Mouse (Mus musculus) ES-Bruce4 (cell line): ENCODE results near the gene Soat1. TPM values are rescaled to one million over a fixed set of nuclear protein-coding genes. Genes with fewer than 3 reads are reported as not detected.

ENCODE experiments used
- H3K27ac ChIP-seq: 2 replicates; pipeline ENCODE4 v1.5.1; 2012; ENCODE audit warnings: low read length, inconsistent platforms; ENCODE audit not compliant: insufficient read depth
- H3K27me3 ChIP-seq: 2 replicates; pipeline ENCODE4 v1.6.1; 2012; ENCODE audit warnings: mild to moderate bottlenecking, low read length, inconsistent platforms; ENCODE audit not compliant: control insufficient read depth, poor library complexity, insufficient read depth, severe bottlenecking
- H3K36me3 ChIP-seq: 2 replicates; pipeline ENCODE4 v1.6.1; 2012; ENCODE audit warnings: inconsistent platforms, mild to moderate bottlenecking, low read length, moderate library complexity; ENCODE audit not compliant: control insufficient read depth, poor library complexity, insufficient read depth, severe bottlenecking
- H3K4me1 ChIP-seq: one replicate; pipeline ENCODE4 v1.8.1; 2011; ENCODE audit warnings: low read length; ENCODE audit not compliant: control insufficient read depth, insufficient read depth
- H3K4me3 ChIP-seq: 2 replicates; pipeline ENCODE4 v1.5.1; 2011; ENCODE audit warnings: low read depth, mild to moderate bottlenecking, low read length
- H3K9ac ChIP-seq: 2 replicates; pipeline ENCODE4 v1.6.1; 2012; ENCODE audit warnings: low read depth, mild to moderate bottlenecking, inconsistent platforms; ENCODE audit not compliant: poor library complexity, severe bottlenecking
- H3K9me3 ChIP-seq: replicated peaks from 2 replicates; pipeline ENCODE4 v1.6.1; 2012; ENCODE audit warnings: mild to moderate bottlenecking, low read length, inconsistent platforms; ENCODE audit not compliant: control insufficient read depth, poor library complexity, insufficient read depth, severe bottlenecking
- CTCF ChIP-seq: IDR thresholded peaks from one replicate; pipeline ENCODE4 v1.8.1; 2011; ENCODE audit warnings: low read depth, low read length
- EP300 ChIP-seq: IDR thresholded peaks from 2 replicates; pipeline ENCODE4 v1.6.1; 2011; ENCODE audit warnings: low read depth, low read length; ENCODE audit not compliant: insufficient read depth
- POLR2A ChIP-seq: IDR thresholded peaks from one replicate; pipeline ENCODE4 v1.8.1; 2011; ENCODE audit warnings: low read length; ENCODE audit not compliant: insufficient read depth
- polyA plus RNA-seq: library from polyadenylated mRNA; stranded (reverse); fragments of >200 nt; gene quantifications from 2 replicates; pipeline ENCODE4 v1.2.4, GENCODE M21; 2011; ENCODE audit warnings: low read depth; ENCODE audit not compliant: missing spikeins, insufficient read depth, insufficient read length

Gene Soat1
- polyA plus RNA-seq, 1 experiment: 140 TPM

- Histone ChIP-seq H3K36me3 (peaks cover 12% of the 10 kb centered on the region), H3K27me3 (no peaks in the 10 kb centered on the region), H3K27ac (no peak overlapping the region), H3K9me3 (no peaks in the 10 kb centered on the region), H3K4me3 (no peak overlapping the region), H3K9ac (no peak overlapping the region), H3K4me1 (no peaks in the 10 kb centered on the region)
- TF ChIP-seq POLR2A (no peak), CTCF (no peak), EP300 (no peak)
These were observed 40.6 kb downstream of the Soat1 start for GRCm38 (mm10) chr1:156433497-156433896.

- H3K36me3 ChIP-seq: peaks cover 11% of the 10 kb centered on the region
These were observed 41.6 kb downstream of the Soat1 start for GRCm38 (mm10) chr1:156432498-156432897.

GRCm38 (mm10) chr1:156428434-156428833, 45.7 kb downstream of the Soat1 start:
- Histone ChIP-seq H3K4me1 (no peaks in the 10 kb centered on the region), H3K36me3 (peaks cover 7% of the 10 kb centered on the region), H3K27me3 (no peaks in the 10 kb centered on the region), H3K4me3 (no peak overlapping the region), H3K9me3 (no peaks in the 10 kb centered on the region), H3K9ac (no peak overlapping the region), H3K27ac (no peak overlapping the region)
- TF ChIP-seq POLR2A (no peak), CTCF (no peak), EP300 (no peak)

More at GRCm38 (mm10) chr1:156432498-156432897, 41.6 kb downstream of the Soat1 start:
- Histone ChIP-seq H3K9ac (no peak overlapping the region), H3K9me3 (no peaks in the 10 kb centered on the region), H3K4me3 (no peak overlapping the region), H3K27me3 (no peaks in the 10 kb centered on the region), H3K4me1 (no peaks in the 10 kb centered on the region), H3K27ac (no peak overlapping the region)
- no peak for TF ChIP-seq CTCF
- no peak for TF ChIP-seq EP300
- no peak for TF ChIP-seq POLR2A

GRCm38 (mm10) chr1:156425746-156426145, 48.4 kb downstream of the Soat1 start:
- H3K9me3 ChIP-seq: no peaks in the 10 kb centered on the region
- peaks cover 2% of the 10 kb centered on the region; the same call in 1 of the 2 replicates for H3K36me3 ChIP-seq
- H3K27me3 ChIP-seq: no peaks in the 10 kb centered on the region
- H3K4me1 ChIP-seq: no peaks in the 10 kb centered on the region
- no peak overlapping the region for H3K4me3 ChIP-seq
- no peak overlapping the region for H3K27ac ChIP-seq
- no peak for TF ChIP-seq CTCF
- TF ChIP-seq EP300: no peak
- TF ChIP-seq POLR2A: no peak
- H3K9ac ChIP-seq: no peak overlapping the region

- no peaks in the 10 kb centered on the region for H3K27me3 ChIP-seq
- H3K9me3 ChIP-seq: no peaks in the 10 kb centered on the region
- no peaks in the 10 kb centered on the region for H3K4me1 ChIP-seq
- no peak overlapping the region for H3K9ac ChIP-seq
- H3K27ac ChIP-seq: no peak overlapping the region
- no peaks in the 10 kb centered on the region for H3K36me3 ChIP-seq
- no peak for TF ChIP-seq CTCF
- H3K4me3 ChIP-seq: no peak overlapping the region
These were observed 50.1 kb downstream of the Soat1 start for GRCm38 (mm10) chr1:156424054-156424453.

- no peaks in the 10 kb centered on the region for H3K27me3 ChIP-seq
- TF ChIP-seq CTCF (no peak), POLR2A (no peak), EP300 (no peak)
- no peak overlapping the region for H3K4me3 ChIP-seq
These were observed 50.6 kb downstream of the Soat1 start for GRCm38 (mm10) chr1:156423493-156423892.

More at GRCm38 (mm10) chr1:156423493-156423892, 50.6 kb downstream of the Soat1 start:
- H3K9me3 ChIP-seq: no peaks in the 10 kb centered on the region
- H3K4me1 ChIP-seq: no peaks in the 10 kb centered on the region
- H3K36me3 ChIP-seq: no peaks in the 10 kb centered on the region
- no peak overlapping the region for H3K27ac ChIP-seq
- no peak overlapping the region for H3K9ac ChIP-seq
